Mouse (Mus musculus): Measurements from ENCODE around the gene Slamf8. TPM values are rescaled to one million over a fixed set of nuclear protein-coding genes. Genes with fewer than 3 reads are reported as not detected.

The Slamf8 gene
- polyA plus RNA-seq, 1 experiment from 2014 or later: not detected

DNA sequence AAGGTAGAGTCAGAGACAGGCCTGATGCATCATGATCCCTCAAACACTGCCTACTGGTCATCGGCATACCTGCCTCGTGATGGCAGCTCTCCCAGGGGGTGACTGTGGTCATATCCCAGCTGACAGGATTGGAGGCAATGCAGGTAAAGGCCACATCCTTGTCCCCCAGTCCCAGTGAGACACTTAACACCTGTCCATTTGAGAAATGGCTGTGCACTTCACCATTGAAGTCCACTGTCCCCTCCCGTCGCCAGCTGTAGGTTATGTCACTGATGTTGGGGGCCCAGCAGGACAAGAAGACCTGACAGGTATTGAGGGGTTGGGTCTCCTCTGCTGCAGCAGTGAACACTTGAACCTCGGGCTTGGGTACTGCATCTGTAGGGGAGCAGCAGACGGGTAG lies 6.1 kb downstream of the Slamf8 start:
- 86% methylated on average over 6 of the region's 6 CpGs for WGBS
- no peaks in the 10 kb centered on the region for H3K4me1 ChIP-seq (replicated peaks; ENCODE audit: control insufficient read depth, insufficient read depth, low read length)
- H3K27me3 ChIP-seq (ENCODE audit: control insufficient read depth, insufficient read depth, low read length): no peaks in the 10 kb centered on the region
- no peak overlapping the region for H3K9ac ChIP-seq (ENCODE audit: low read depth, low read length)
- H3K9me3 ChIP-seq (ENCODE audit: control insufficient read depth, low read length): no peaks in the 10 kb centered on the region
- ATAC-seq (ENCODE audit: low FRiP score) (no peak), DNase-seq (ENCODE audit: low spot score) (no peak)
- no peak overlapping the region for H3K4me2 ChIP-seq (replicated peaks; ENCODE audit: low read depth, low read length)
- H3K27ac ChIP-seq (ENCODE audit: low read depth, low read length): no peak overlapping the region
- H3K36me3 ChIP-seq (ENCODE audit: control insufficient read depth, insufficient read depth, low read length): no peaks in the 10 kb centered on the region
- H3K4me3 ChIP-seq (ENCODE audit: low read depth, low read length): no peak overlapping the region

- Histone ChIP-seq H3K4me1 (replicated peaks; ENCODE audit: control insufficient read depth, insufficient read depth, low read length) (no peaks in the 10 kb centered on the region), H3K4me2 (replicated peaks; ENCODE audit: low read depth, low read length) (no peak overlapping the region), H3K27me3 (ENCODE audit: control insufficient read depth, insufficient read depth, low read length) (no peaks in the 10 kb centered on the region), H3K9me3 (ENCODE audit: control insufficient read depth, low read length) (no peaks in the 10 kb centered on the region), H3K9ac (ENCODE audit: low read depth, low read length) (no peak overlapping the region), H3K4me3 (ENCODE audit: low read depth, low read length) (no peak overlapping the region), H3K36me3 (ENCODE audit: control insufficient read depth, insufficient read depth, low read length) (no peaks in the 10 kb centered on the region), H3K27ac (ENCODE audit: low read depth, low read length) (no peak overlapping the region)
- DNase-seq (ENCODE audit: low spot score) (no peak), ATAC-seq (ENCODE audit: low FRiP score) (no peak)
- WGBS: 85% methylated on average over 8 of the region's 8 CpGs
These were observed 7.9 kb downstream of the Slamf8 start for GRCm38 (mm10) chr1:172582436-172582835.

- no peak overlapping the region for H3K9ac ChIP-seq (ENCODE audit: low read depth, low read length)
- WGBS: 82% methylated on average over 6 of the region's 6 CpGs
- no peak overlapping the region for H3K4me3 ChIP-seq (ENCODE audit: low read depth, low read length)
These were observed 10.3 kb downstream of the Slamf8 start for GRCm38 (mm10) chr1:172580116-172580515.

DNA sequence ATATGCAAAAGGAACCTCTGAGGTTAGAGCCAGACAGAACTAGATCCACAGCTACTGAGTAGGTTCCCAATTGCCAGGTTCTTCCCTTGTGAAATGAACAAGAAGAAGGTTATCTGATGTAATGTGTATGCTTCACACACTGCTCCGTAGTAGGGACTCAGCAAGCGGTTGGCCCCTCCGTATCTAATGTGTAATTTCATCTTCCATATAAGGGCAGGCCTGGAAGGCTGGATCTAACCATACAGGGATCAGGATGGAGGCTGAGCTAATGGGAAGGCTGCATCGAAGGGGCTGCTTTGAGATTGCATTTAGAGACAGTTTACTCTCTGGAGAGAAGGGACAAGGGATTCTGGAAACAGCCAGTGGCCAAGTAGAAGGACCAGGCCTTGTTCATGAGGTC lies 22.6 kb downstream of the Slamf8 start:
- H3K4me2 ChIP-seq (replicated peaks; ENCODE audit: low read depth, low read length): no peak overlapping the region
- ATAC-seq (ENCODE audit: low FRiP score) (no peak), DNase-seq (ENCODE audit: low spot score) (no peak)
- WGBS: 63% methylated on average over 4 of the region's 4 CpGs
- H3K9ac ChIP-seq (ENCODE audit: low read depth, low read length): no peak overlapping the region
- no peak overlapping the region for H3K27ac ChIP-seq (ENCODE audit: low read depth, low read length)
- H3K36me3 ChIP-seq (ENCODE audit: control insufficient read depth, insufficient read depth, low read length): no peaks in the 10 kb centered on the region
- H3K27me3 ChIP-seq (ENCODE audit: control insufficient read depth, insufficient read depth, low read length): no peaks in the 10 kb centered on the region
- 0 out of 2 replicates have a peak, but pooled peaks cover 2% of the 10 kb centered on the region for H3K4me1 ChIP-seq (replicated peaks; ENCODE audit: control insufficient read depth, insufficient read depth, low read length)
- no peak overlapping the region for H3K4me3 ChIP-seq (ENCODE audit: low read depth, low read length)
- H3K9me3 ChIP-seq (ENCODE audit: control insufficient read depth, low read length): no peaks in the 10 kb centered on the region

More at GRCm38 (mm10) chr1:172580116-172580515, 10.3 kb downstream of the Slamf8 start:
- Histone ChIP-seq H3K9me3 (ENCODE audit: control insufficient read depth, low read length) (no peaks in the 10 kb centered on the region), H3K27ac (ENCODE audit: low read depth, low read length) (no peak overlapping the region), H3K27me3 (ENCODE audit: control insufficient read depth, insufficient read depth, low read length) (no peaks in the 10 kb centered on the region), H3K36me3 (ENCODE audit: control insufficient read depth, insufficient read depth, low read length) (no peaks in the 10 kb centered on the region), H3K4me2 (replicated peaks; ENCODE audit: low read depth, low read length) (no peak overlapping the region), H3K4me1 (replicated peaks; ENCODE audit: control insufficient read depth, insufficient read depth, low read length) (no peaks in the 10 kb centered on the region)
- no peak for ATAC-seq (ENCODE audit: low FRiP score)
- no peak for DNase-seq (ENCODE audit: low spot score)

DNA sequence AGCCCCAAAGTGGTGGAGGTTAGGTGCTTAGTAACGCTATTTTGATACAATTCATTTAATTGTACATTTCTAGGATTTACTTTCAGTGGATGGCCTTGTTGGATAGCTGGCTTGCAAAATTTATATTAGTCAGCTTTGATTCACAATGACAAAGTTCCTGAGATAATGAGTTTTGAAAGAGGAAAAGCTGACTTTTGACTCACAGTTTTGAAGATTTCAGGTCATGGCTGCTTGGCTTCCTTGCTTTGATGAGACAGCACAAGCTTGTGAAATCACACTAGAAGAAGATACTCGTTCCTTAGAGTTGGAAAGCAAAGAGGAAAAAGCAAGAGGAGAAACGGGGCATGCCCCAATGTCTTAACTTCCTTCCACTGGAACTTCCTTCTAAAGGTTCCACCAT lies 24.2 kb downstream of the Slamf8 start:
- Histone ChIP-seq H3K27ac (ENCODE audit: low read depth, low read length) (no peak overlapping the region), H3K36me3 (ENCODE audit: control insufficient read depth, insufficient read depth, low read length) (no peaks in the 10 kb centered on the region), H3K4me3 (ENCODE audit: low read depth, low read length) (no peak overlapping the region), H3K4me1 (replicated peaks; ENCODE audit: control insufficient read depth, insufficient read depth, low read length) (peaks cover 2% of the 10 kb centered on the region; the same call in 1 of the 2 replicates), H3K9ac (ENCODE audit: low read depth, low read length) (no peak overlapping the region), H3K27me3 (ENCODE audit: control insufficient read depth, insufficient read depth, low read length) (peaks cover 16% of the 10 kb centered on the region), H3K9me3 (ENCODE audit: control insufficient read depth, low read length) (no peaks in the 10 kb centered on the region), H3K4me2 (replicated peaks; ENCODE audit: low read depth, low read length) (no peak overlapping the region)
- DNase-seq (ENCODE audit: low spot score) (no peak), ATAC-seq (ENCODE audit: low FRiP score) (no peak)
- WGBS: 63% methylated on average over 3 of the region's 3 CpGs

GRCm38 (mm10) chr1:172563465-172563828 lies 26.9 kb downstream of the Slamf8 start:
- no peak overlapping the region for H3K27ac ChIP-seq (ENCODE audit: low read depth, low read length)

GRCm38 (mm10) chr1:172562641-172563464 lies 27.5 kb downstream of the Slamf8 start:
- Histone ChIP-seq H3K27ac (ENCODE audit: low read depth, low read length) (no peak overlapping the region), H3K9me3 (ENCODE audit: control insufficient read depth, low read length) (no peaks in the 10 kb centered on the region), H3K4me2 (replicated peaks; ENCODE audit: low read depth, low read length) (peak overlapping the region; percentile 93), H3K27me3 (ENCODE audit: control insufficient read depth, insufficient read depth, low read length) (peaks cover 23% of the 10 kb centered on the region), H3K36me3 (ENCODE audit: control insufficient read depth, insufficient read depth, low read length) (no peaks in the 10 kb centered on the region), H3K4me3 (ENCODE audit: low read depth, low read length) (peak overlapping the region; percentile 69), H3K9ac (ENCODE audit: low read depth, low read length) (peak overlapping the region; percentile 74), H3K4me1 (replicated peaks; ENCODE audit: control insufficient read depth, insufficient read depth, low read length) (peaks cover 2% of the 10 kb centered on the region; the same call in 1 of the 2 replicates)
- peak; percentile 85 for DNase-seq (ENCODE audit: low spot score)
- peak; percentile 90 for ATAC-seq (ENCODE audit: low FRiP score)
- 3% methylated on average over 47 of the region's 66 CpGs for WGBS

More at GRCm38 (mm10) chr1:172563465-172563828, 26.9 kb downstream of the Slamf8 start:
- H3K27me3 ChIP-seq (ENCODE audit: control insufficient read depth, insufficient read depth, low read length): peaks cover 23% of the 10 kb centered on the region
- WGBS: 3% methylated on average over 10 of the region's 10 CpGs
- no peaks in the 10 kb centered on the region for H3K9me3 ChIP-seq (ENCODE audit: control insufficient read depth, low read length)
- DNase-seq (ENCODE audit: low spot score) (no peak), ATAC-seq (ENCODE audit: low FRiP score) (peak; percentile 17)
- H3K4me1 ChIP-seq (replicated peaks; ENCODE audit: control insufficient read depth, insufficient read depth, low read length): peaks cover 2% of the 10 kb centered on the region; the same call in 1 of the 2 replicates
- peak overlapping the region; percentile 69 for H3K4me3 ChIP-seq (ENCODE audit: low read depth, low read length)
- H3K4me2 ChIP-seq (replicated peaks; ENCODE audit: low read depth, low read length): peak overlapping the region; percentile 93
- H3K36me3 ChIP-seq (ENCODE audit: control insufficient read depth, insufficient read depth, low read length): no peaks in the 10 kb centered on the region
- peak overlapping the region; percentile 74 for H3K9ac ChIP-seq (ENCODE audit: low read depth, low read length)

DNA sequence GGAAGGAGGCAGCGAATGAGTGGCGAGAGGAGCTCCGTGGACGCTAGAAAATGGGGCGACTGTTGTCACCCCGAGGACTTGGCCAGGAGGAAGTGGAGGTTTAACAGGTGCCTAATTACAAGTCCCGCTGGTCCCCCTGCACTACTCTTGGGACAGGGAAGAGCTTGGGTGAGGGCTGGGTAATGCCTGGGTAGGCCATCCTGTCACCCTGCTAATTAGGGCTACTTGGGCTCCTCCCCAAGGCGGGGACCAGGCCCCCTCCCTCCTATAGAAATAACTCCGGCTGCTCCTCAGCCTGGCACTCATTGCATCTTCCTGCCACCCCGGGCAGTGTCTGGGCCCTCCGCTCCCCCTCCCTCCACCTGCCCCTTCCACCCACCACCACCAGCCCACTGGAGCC lies 34.7 kb downstream of the Slamf8 start, which contains the start of gene Vsig8:
TSS of gene Vsig8 (plus strand) at position 301 of the 400 bp plus-strand sequence.
- Histone ChIP-seq H3K4me1 (replicated peaks; ENCODE audit: control insufficient read depth, insufficient read depth, low read length) (no peaks in the 10 kb centered on the region), H3K4me3 (ENCODE audit: low read depth, low read length) (no peak within 1 kb of the TSS), H3K9me3 (ENCODE audit: control insufficient read depth, low read length) (no peaks in the 10 kb centered on the region), H3K36me3 (ENCODE audit: control insufficient read depth, insufficient read depth, low read length) (no peaks in the 10 kb centered on the region), H3K27ac (ENCODE audit: low read depth, low read length) (no peak within 1 kb of the TSS), H3K4me2 (replicated peaks; ENCODE audit: low read depth, low read length) (no peak within 1 kb of the TSS), H3K9ac (ENCODE audit: low read depth, low read length) (no peak within 1 kb of the TSS), H3K27me3 (ENCODE audit: control insufficient read depth, insufficient read depth, low read length) (peaks cover 5% of the 10 kb centered on the region)
- DNase-seq (ENCODE audit: low spot score): no peak
- no peak for ATAC-seq (ENCODE audit: low FRiP score)
- WGBS: 78% methylated on average over 11 of the region's 11 CpGs

DNA sequence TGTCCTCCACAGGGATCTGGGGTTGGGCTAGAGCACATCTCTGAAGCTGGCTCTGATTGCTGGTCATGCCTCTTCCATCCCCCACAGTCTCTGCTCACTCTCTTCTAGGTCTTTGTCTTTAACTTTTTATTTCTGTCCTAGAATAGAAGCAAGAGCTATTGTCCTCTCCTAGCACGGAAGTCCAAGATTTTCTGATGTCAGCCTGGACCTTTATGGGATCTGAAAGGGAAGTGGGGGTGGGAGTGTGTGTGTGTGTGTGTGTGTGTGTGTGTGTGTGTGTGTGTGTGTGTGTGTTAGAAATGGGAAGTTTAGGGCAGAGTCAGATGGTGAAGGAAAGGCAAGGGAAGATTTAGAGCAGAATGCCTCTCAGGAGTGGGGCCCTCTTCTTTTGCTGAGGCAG lies 37.7 kb downstream of the Slamf8 start:
- Histone ChIP-seq H3K27ac (ENCODE audit: low read depth, low read length) (no peak overlapping the region), H3K4me3 (ENCODE audit: low read depth, low read length) (no peak overlapping the region), H3K27me3 (ENCODE audit: control insufficient read depth, insufficient read depth, low read length) (0 out of 2 replicates have a peak, but pooled peaks cover 2% of the 10 kb centered on the region), H3K9me3 (ENCODE audit: control insufficient read depth, low read length) (no peaks in the 10 kb centered on the region), H3K9ac (ENCODE audit: low read depth, low read length) (no peak overlapping the region), H3K4me2 (replicated peaks; ENCODE audit: low read depth, low read length) (no peak overlapping the region), H3K4me1 (replicated peaks; ENCODE audit: control insufficient read depth, insufficient read depth, low read length) (no peaks in the 10 kb centered on the region; the same call in 1 of the 2 replicates), H3K36me3 (ENCODE audit: control insufficient read depth, insufficient read depth, low read length) (no peaks in the 10 kb centered on the region)
- WGBS: 46% methylated on average over 1 of the region's 1 CpGs
- DNase-seq (ENCODE audit: low spot score) (no peak), ATAC-seq (ENCODE audit: low FRiP score) (no peak)

Measured in hindbrain, embryonic 11.5 days (tissue).